Mouse (Mus musculus) embryonic facial prominence, embryonic 15.5 days (tissue): ENCODE measurements around the gene Lrba. TPM values are rescaled to one million over a fixed set of nuclear protein-coding genes. Genes with fewer than 3 reads are reported as not detected.
A peak's percentile ranks its signal among the peaks of the same experiment; 100 is the strongest.

Source experiments
- ATAC-seq: fragments of 200-750 bp; cut with Nextera tagmentation; 2 replicates; pipeline ENCODE4 v1.8.0; 2017; ENCODE audit warnings: low read depth, moderate TSS enrichment; ENCODE audit not compliant: insufficient number of reproducible peaks, low FRiP score, low TSS enrichment
- H3K27ac ChIP-seq: fragments of 300-500 bp; sonication (generic); replicated peaks from 2 replicates; pipeline ENCODE4 v1.5.1; 2015; ENCODE audit warnings: mild to moderate bottlenecking, inconsistent platforms
- H3K27me3 ChIP-seq: fragments of 300-500 bp; sonication (generic); 2 replicates; pipeline ENCODE4 v1.6.1; 2015; ENCODE audit warnings: inconsistent platforms
- H3K36me3 ChIP-seq: fragments of 300-500 bp; sonication (generic); 2 replicates; pipeline ENCODE4 v1.6.1; 2015; ENCODE audit warnings: mild to moderate bottlenecking, inconsistent platforms
- H3K4me1 ChIP-seq: fragments of 300-500 bp; sonication (generic); 2 replicates; pipeline ENCODE4 v1.6.1; 2015; ENCODE audit warnings: inconsistent platforms
- H3K4me2 ChIP-seq: fragments of 300-500 bp; sonication (generic); replicated peaks from 2 replicates; pipeline ENCODE4 v1.6.1; 2015; ENCODE audit warnings: mild to moderate bottlenecking, inconsistent platforms
- H3K4me3 ChIP-seq: fragments of 300-500 bp; sonication (generic); replicated peaks from 2 replicates; pipeline ENCODE4 v1.5.1; 2015; ENCODE audit warnings: mild to moderate bottlenecking, inconsistent platforms
- H3K9ac ChIP-seq: fragments of 300-500 bp; sonication (generic); 2 replicates; pipeline ENCODE4 v1.6.1; 2015; ENCODE audit warnings: inconsistent platforms
- H3K9me3 ChIP-seq: fragments of 300-500 bp; sonication (generic); replicated peaks from 2 replicates; pipeline ENCODE4 v1.6.1; 2016; ENCODE audit warnings: inconsistent platforms
- WGBS: fragments of 180-500 bp; shearing (Covaris S2); methylation state at CpG from one replicate; pipeline ENCODE4 v1.1.7; 2015; 5-methylcytosine and 5-hydroxymethylcytosine counted together
- polyA plus RNA-seq: library from polyadenylated mRNA; unstranded; fragments of >200 nt; fragmentation: Nextera tagmentation; extraction: Ambion mirVana; gene quantifications from 2 replicates; pipeline ENCODE4 v1.2.1, GENCODE M21; 2015

Lrba gene
- polyA plus RNA-seq, 1 experiment from 2014 or later: 4.7 TPM

- H3K36me3 ChIP-seq: no peaks in the 10 kb centered on the region
- H3K9me3 ChIP-seq: no peaks in the 10 kb centered on the region
- H3K4me2 ChIP-seq: peak overlapping the region; percentile 61
- H3K9ac ChIP-seq: peak overlapping the region; percentile 66
- peak overlapping the region; percentile 93 for H3K27ac ChIP-seq
- peaks cover 14% of the 10 kb centered on the region for H3K4me1 ChIP-seq
- no peak for ATAC-seq
- peaks cover 21% of the 10 kb centered on the region; the same call in 1 of the 2 replicates for H3K27me3 ChIP-seq
- under 1% methylated on average over 45 of the region's 45 CpGs for WGBS
- peak overlapping the region; percentile 57 for H3K4me3 ChIP-seq
Measured at GRCm38 (mm10) chr3:86546471-86547250, 322.2 kb downstream of the Lrba start.

GRCm38 (mm10) chr3:86547251-86547791, 322.8 kb downstream of the Lrba start:
- H3K4me3 ChIP-seq: peak overlapping the region; percentile 57
- H3K9ac ChIP-seq: peak overlapping the region; percentile 66
- peaks cover 26% of the 10 kb centered on the region for H3K27me3 ChIP-seq
- H3K27ac ChIP-seq: peak overlapping the region; percentile 93
- no peaks in the 10 kb centered on the region for H3K9me3 ChIP-seq
- peaks cover 14% of the 10 kb centered on the region for H3K4me1 ChIP-seq
- H3K4me2 ChIP-seq: peak overlapping the region; percentile 61
- WGBS: 1% methylated on average over 42 of the region's 42 CpGs
- H3K36me3 ChIP-seq: no peaks in the 10 kb centered on the region
- no peak for ATAC-seq

- peak within 1 kb of the TSS; percentile 66 for H3K9ac ChIP-seq
- H3K4me2 ChIP-seq: peak within 1 kb of the TSS; percentile 61
- no peaks in the 10 kb centered on the region for H3K36me3 ChIP-seq
- H3K4me1 ChIP-seq: peaks cover 14% of the 10 kb centered on the region
- H3K27ac ChIP-seq: peak within 1 kb of the TSS; percentile 93
- WGBS: 3% methylated on average over 24 of the region's 25 CpGs
- H3K9me3 ChIP-seq: no peaks in the 10 kb centered on the region
- H3K27me3 ChIP-seq: peaks cover 26% of the 10 kb centered on the region
- ATAC-seq: peak; percentile 91
- H3K4me3 ChIP-seq: peak within 1 kb of the TSS; percentile 57
Measured at GRCm38 (mm10) chr3:86548091-86549015, 323.9 kb downstream of the Lrba start, which contains the start of gene Mab21l2. Mab21l2 (minus strand) TSS chr3:86548629.

GRCm38 (mm10) chr3:86550301-86551010, 326.0 kb downstream of the Lrba start:
- Histone ChIP-seq H3K36me3 (no peaks in the 10 kb centered on the region), H3K27me3 (peaks cover 26% of the 10 kb centered on the region), H3K4me1 (peaks cover 14% of the 10 kb centered on the region), H3K4me2 (peak overlapping the region; percentile 49), H3K9ac (peak overlapping the region; percentile 19; the same call in 1 of the 2 replicates), H3K4me3 (peak overlapping the region; percentile 31), H3K27ac (peak overlapping the region; percentile 75), H3K9me3 (no peaks in the 10 kb centered on the region)
- 8% methylated on average over 22 of the region's 22 CpGs for WGBS
- ATAC-seq: peak; percentile 35; the same call in 1 of the 2 replicates

- no peak overlapping the region for H3K9ac ChIP-seq
- WGBS: 22% methylated on average over 8 of the region's 8 CpGs
Measured at GRCm38 (mm10) chr3:86551011-86551728, 326.7 kb downstream of the Lrba start.

GRCm38 (mm10) chr3:86552170-86552569, 327.7 kb downstream of the Lrba start:
- H3K9me3 ChIP-seq: no peaks in the 10 kb centered on the region
- no peak overlapping the region for H3K9ac ChIP-seq
- no peaks in the 10 kb centered on the region for H3K36me3 ChIP-seq
- H3K4me1 ChIP-seq: 0 out of 2 replicates have a peak, but pooled peaks cover 5% of the 10 kb centered on the region
- no peak overlapping the region for H3K4me2 ChIP-seq
- 43% methylated on average over 5 of the region's 5 CpGs for WGBS
- H3K27me3 ChIP-seq: peaks cover 20% of the 10 kb centered on the region
- H3K27ac ChIP-seq: no peak overlapping the region
- ATAC-seq: no peak
- no peak overlapping the region for H3K4me3 ChIP-seq

More at GRCm38 (mm10) chr3:86551011-86551728, 326.7 kb downstream of the Lrba start:
- Histone ChIP-seq H3K4me1 (peaks cover 14% of the 10 kb centered on the region), H3K27ac (peak overlapping the region; percentile 75), H3K36me3 (no peaks in the 10 kb centered on the region), H3K4me3 (peak overlapping the region; percentile 31), H3K4me2 (peak overlapping the region; percentile 49), H3K27me3 (peaks cover 26% of the 10 kb centered on the region), H3K9me3 (no peaks in the 10 kb centered on the region)
- no peak for ATAC-seq

GRCm38 (mm10) chr3:86558976-86559375, 334.5 kb downstream of the Lrba start:
- H3K4me2 ChIP-seq: no peak overlapping the region
- WGBS: 36% methylated on average over 1 of the region's 1 CpGs
- no peak for ATAC-seq

GRCm38 (mm10) chr3:86559635-86560034, 335.2 kb downstream of the Lrba start:
- 74% methylated on average over 4 of the region's 4 CpGs for WGBS
- H3K4me3 ChIP-seq: no peak overlapping the region

More at GRCm38 (mm10) chr3:86558976-86559375, 334.5 kb downstream of the Lrba start:
- H3K36me3 ChIP-seq: no peaks in the 10 kb centered on the region
- H3K4me1 ChIP-seq: no peaks in the 10 kb centered on the region
- no peaks in the 10 kb centered on the region for H3K9me3 ChIP-seq
- H3K27ac ChIP-seq: no peak overlapping the region
- no peak overlapping the region for H3K9ac ChIP-seq
- H3K4me3 ChIP-seq: no peak overlapping the region
- no peaks in the 10 kb centered on the region for H3K27me3 ChIP-seq

GRCm38 (mm10) chr3:86560281-86561022, 336.0 kb downstream of the Lrba start:
- ATAC-seq: no peak
- Histone ChIP-seq H3K27ac (no peak overlapping the region), H3K36me3 (no peaks in the 10 kb centered on the region)

More at GRCm38 (mm10) chr3:86559635-86560034, 335.2 kb downstream of the Lrba start:
- H3K27ac ChIP-seq: no peak overlapping the region
- H3K4me2 ChIP-seq: no peak overlapping the region
- no peaks in the 10 kb centered on the region for H3K36me3 ChIP-seq
- H3K9ac ChIP-seq: no peak overlapping the region
- no peaks in the 10 kb centered on the region for H3K4me1 ChIP-seq
- no peaks in the 10 kb centered on the region for H3K9me3 ChIP-seq
- no peaks in the 10 kb centered on the region for H3K27me3 ChIP-seq
- no peak for ATAC-seq

More at GRCm38 (mm10) chr3:86560281-86561022, 336.0 kb downstream of the Lrba start:
- no peaks in the 10 kb centered on the region for H3K4me1 ChIP-seq
- H3K9ac ChIP-seq: no peak overlapping the region
- no peaks in the 10 kb centered on the region for H3K27me3 ChIP-seq
- H3K4me3 ChIP-seq: no peak overlapping the region
- H3K4me2 ChIP-seq: no peak overlapping the region
- 78% methylated on average over 4 of the region's 4 CpGs for WGBS
- H3K9me3 ChIP-seq: no peaks in the 10 kb centered on the region
